In the genomic region with DNA sequence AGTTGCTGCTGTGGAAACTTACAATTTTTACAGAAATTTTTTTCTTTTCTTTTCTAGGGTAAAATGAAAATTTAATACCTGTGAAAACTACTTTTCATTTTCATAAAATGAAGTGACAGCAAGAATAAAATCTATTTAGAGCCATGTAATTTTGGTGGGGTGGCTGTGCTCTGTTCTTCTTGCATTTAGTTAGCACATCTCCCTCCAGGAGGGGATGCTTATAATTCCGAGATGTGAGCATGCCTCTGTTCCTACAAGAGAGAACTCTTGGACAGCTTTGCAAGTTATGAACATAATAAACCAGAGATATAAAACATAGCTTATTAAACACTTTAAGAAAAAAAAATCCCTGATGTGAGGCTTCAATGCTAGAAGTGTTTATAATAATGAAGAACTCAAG, we compare ENCODE assay signal across 15 mouse cellular contexts.
"Had no signal": no experiment of that assay in that cellular context is flagged by ENCODE, and none has a peak within 500 bp of the region (broad histone marks: within the 10 kb centered on the region; RNA-seq: fewer than 3 reads in every experiment).

No protein-coding gene starts in this region.

- H3K9ac ChIP-seq: liver, embryonic 13.5 days; stomach, embryonic 15.5 days had no signal

- DNase-seq: kidney, adult 18-20 months; kidney, adult 9 months; kidney, postnatal 14 days; kidney, postnatal 4 days; liver, embryonic 13.5 days; lung, adult 2 months; lung, postnatal 14 days; lung, postnatal 4 days; right cerebral cortex, postnatal 25 days; spleen, adult 18-20 months; thymus, adult 18-20 months; thymus, postnatal 36 days had no signal

- H3K4me3 ChIP-seq: liver, embryonic 13.5 days; stomach, embryonic 15.5 days had no signal

- H3K4me2 ChIP-seq: liver, embryonic 13.5 days; midbrain, embryonic 11.5 days; stomach, embryonic 15.5 days had no signal

- H3K4me1 ChIP-seq: liver, embryonic 13.5 days; stomach, embryonic 15.5 days had no signal

- H3K36me3 ChIP-seq: liver, embryonic 13.5 days; stomach, embryonic 15.5 days had no signal

- ATAC-seq: midbrain, embryonic 16.5 days had no signal

- H3K27ac ChIP-seq: liver, embryonic 13.5 days; stomach, embryonic 15.5 days had no signal

- H3K9me3 ChIP-seq: liver, embryonic 13.5 days; stomach, embryonic 15.5 days had no signal

- H3K27me3 ChIP-seq: liver, embryonic 13.5 days; stomach, embryonic 15.5 days had no signal
